Mouse (Mus musculus) liver, embryonic 14.5 days (tissue): ENCODE measurements around the gene Mboat2. TPM values are rescaled to one million over a fixed set of nuclear protein-coding genes. Genes with fewer than 3 reads are reported as not detected.

Experiments used
- ATAC-seq: fragments of 200-750 bp; cut with Nextera tagmentation; 2 replicates; pipeline ENCODE4 v1.8.0; 2017; ENCODE audit warnings: moderate number of reproducible peaks, mild to moderate bottlenecking, moderate library complexity; ENCODE audit not compliant: insufficient read depth
- DNase-seq, 3 experiments: peaks; one replicate each; pipeline ENCODE4 v3.0.0-alpha.2; 2012 to 2013; ENCODE audit warnings: low read depth in 3 of 3, low spot score in 3 of 3
- H3K27ac ChIP-seq: fragments of 300-500 bp; sonication (generic); 2 replicates; pipeline ENCODE4 v1.5.1; 2014; ENCODE audit warnings: moderate library complexity, mild to moderate bottlenecking, control low read depth, inconsistent platforms
- H3K27me3 ChIP-seq: fragments of 300-500 bp; sonication (generic); 2 replicates; pipeline ENCODE4 v1.6.1; 2014; ENCODE audit warnings: mild to moderate bottlenecking, low read length, moderate library complexity; ENCODE audit not compliant: control insufficient read depth, insufficient read depth
- H3K36me3 ChIP-seq: fragments of 300-500 bp; sonication (generic); replicated peaks from 2 replicates; pipeline ENCODE4 v1.6.1; 2014; ENCODE audit warnings: low read depth; ENCODE audit not compliant: control insufficient read depth, insufficient read depth
- H3K4me1 ChIP-seq, 2 experiments: fragments of 200-500 bp in 1 of 2; fragments of 300-500 bp in 1 of 2; sonication (generic) in 1 of 2; replicated peaks; 2 replicates each; pipeline ENCODE4 v1.6.1; 2012 to 2014; ENCODE audit warnings: antibody characterized with exemption in 1 of 2, inconsistent platforms in 1 of 2, low read length in 1 of 2; ENCODE audit not compliant: control insufficient read depth in 2 of 2, insufficient read depth in 2 of 2
- H3K4me2 ChIP-seq: fragments of 300-500 bp; sonication (generic); 2 replicates; pipeline ENCODE4 v1.6.1; 2014; ENCODE audit warnings: low read depth, mild to moderate bottlenecking, control low read depth, moderate library complexity
- H3K4me3 ChIP-seq, 2 experiments: fragments of 200-500 bp in 1 of 2; fragments of 300-500 bp in 1 of 2; sonication (generic) in 1 of 2; 2 replicates each; pipeline ENCODE4 v1.5.1; 2012 to 2014; ENCODE audit warnings: low read depth in 2 of 2, low read length in 2 of 2, mild to moderate bottlenecking in 2 of 2, control low read depth in 1 of 2, inconsistent platforms in 1 of 2, moderate library complexity in 1 of 2; ENCODE audit not compliant: insufficient read depth in 1 of 2
- H3K9ac ChIP-seq: fragments of 300-500 bp; sonication (generic); replicated peaks from 2 replicates; pipeline ENCODE4 v1.6.1; 2014; ENCODE audit warnings: mild to moderate bottlenecking, control low read depth, moderate library complexity
- H3K9me3 ChIP-seq: fragments of 300-500 bp; sonication (generic); 2 replicates; pipeline ENCODE4 v1.6.1; 2016; ENCODE audit warnings: low read length, mixed read lengths; ENCODE audit not compliant: control insufficient read depth
- CTCF ChIP-seq: IDR thresholded peaks from 2 replicates; pipeline ENCODE4 v1.5.1; 2016; ENCODE audit warnings: antibody characterized with exemption, low read depth, control low read depth
- EP300 ChIP-seq: IDR thresholded peaks from 2 replicates; pipeline ENCODE4 v1.6.1; 2016; ENCODE audit warnings: antibody characterized with exemption, low read depth
- WGBS: fragments of 180-500 bp; shearing (Covaris S2); extraction: QIAGEN DNeasy Blood & Tissue Kit; methylation state at CpG from one replicate; pipeline ENCODE4 v1.1.7; 2014; ENCODE audit not compliant: insufficient replicate concordance; 5-methylcytosine and 5-hydroxymethylcytosine counted together
- polyA plus RNA-seq, 2 experiments: library from polyadenylated mRNA; depleted of rRNA in 1 of 2; stranded (reverse) in 1 of 2; unstranded in 1 of 2; fragments of >200 nt; fragmentation: Nextera tagmentation in 1 of 2; extraction: Ambion mirVana in 1 of 2; gene quantifications; 2 replicates each; pipeline versions ENCODE4 v1.2.1 to v1.2.3; 2012 to 2014

Gene Mboat2
- polyA plus RNA-seq, 2 experiments = 1.3 to 3.6 TPM

- Histone ChIP-seq H3K9me3 (no peaks in the 10 kb centered on the region), H3K27ac (no peak overlapping the region), H3K27me3 (no peaks in the 10 kb centered on the region), H3K4me2 (no peak overlapping the region), H3K9ac (no peak overlapping the region), H3K36me3 (no peaks in the 10 kb centered on the region), H3K4me1 (no peaks in the 10 kb centered on the region), H3K4me3 (no peak overlapping the region)
- TF ChIP-seq EP300 (no peak), CTCF (no peak)
- WGBS = 58% methylated on average over 9 of the region's 9 CpGs
- no peak for DNase-seq
- no peak for ATAC-seq
Observed at GRCm38 (mm10) chr12:24955137-24955536, 124.5 kb downstream of the Mboat2 start.

GRCm38 (mm10) chr12:24958526-24958925 lies 127.8 kb downstream of the Mboat2 start:
- H3K27me3 ChIP-seq = no peaks in the 10 kb centered on the region
- 75% methylated on average over 3 of the region's 3 CpGs for WGBS

GRCm38 (mm10) chr12:24961821-24962220 lies 131.1 kb downstream of the Mboat2 start:
- Histone ChIP-seq H3K9ac (no peak overlapping the region), H3K4me3 (no peak overlapping the region), H3K27ac (no peak overlapping the region), H3K36me3 (no peaks in the 10 kb centered on the region), H3K9me3 (no peaks in the 10 kb centered on the region), H3K4me1 (peaks cover 9 to 11% of the 10 kb centered on the region in 2 experiments), H3K27me3 (no peaks in the 10 kb centered on the region), H3K4me2 (no peak overlapping the region)
- ATAC-seq (no peak), DNase-seq (no peak)
- WGBS = 77% methylated on average over 7 of the region's 7 CpGs
- TF ChIP-seq CTCF = no peak
- TF ChIP-seq EP300 = no peak

More at GRCm38 (mm10) chr12:24958526-24958925, 127.8 kb downstream of the Mboat2 start:
- Histone ChIP-seq H3K27ac (no peak overlapping the region), H3K36me3 (no peaks in the 10 kb centered on the region), H3K9me3 (no peaks in the 10 kb centered on the region), H3K9ac (no peak overlapping the region), H3K4me3 (no peak overlapping the region), H3K4me2 (no peak overlapping the region), H3K4me1 (peaks cover 7% of the 10 kb centered on the region in 2 experiments)
- TF ChIP-seq CTCF = no peak
- no peak for TF ChIP-seq EP300
- ATAC-seq = no peak
- no peak for DNase-seq

- H3K36me3 ChIP-seq = no peaks in the 10 kb centered on the region
- no peak overlapping the region for H3K4me2 ChIP-seq
- no peak overlapping the region for H3K4me3 ChIP-seq
- 84% methylated on average over 11 of the region's 11 CpGs for WGBS
- H3K9ac ChIP-seq = no peak overlapping the region
- H3K27ac ChIP-seq = no peak overlapping the region
- no peaks in the 10 kb centered on the region for H3K27me3 ChIP-seq
- DNase-seq (no peak), ATAC-seq (no peak)
- no peaks in the 10 kb centered on the region for H3K9me3 ChIP-seq
- peaks cover 9 to 11% of the 10 kb centered on the region in 2 experiments for H3K4me1 ChIP-seq
- TF ChIP-seq CTCF (no peak), EP300 (no peak)
Observed at GRCm38 (mm10) chr12:24962362-24962967, 131.8 kb downstream of the Mboat2 start.

- Histone ChIP-seq H3K4me1 (peaks cover 9 to 11% of the 10 kb centered on the region in 2 experiments), H3K9me3 (no peaks in the 10 kb centered on the region), H3K27me3 (no peaks in the 10 kb centered on the region), H3K36me3 (no peaks in the 10 kb centered on the region), H3K27ac (no peak overlapping the region), H3K9ac (0 out of 2 replicates have a peak overlapping the region, but pooled peaks have one; percentile 16), H3K4me2 (0 out of 2 replicates have a peak overlapping the region, but pooled peaks have one; percentile 13), H3K4me3 (no peak overlapping the region)
- no peak for TF ChIP-seq CTCF
- no peak for TF ChIP-seq EP300
- DNase-seq (no peak), ATAC-seq (peak; percentile 55; the same call in 1 of the 2 replicates)
- WGBS = 31% methylated on average over 13 of the region's 13 CpGs
Observed at GRCm38 (mm10) chr12:24963393-24964022, 132.8 kb downstream of the Mboat2 start.
